Mouse (Mus musculus) heart, adult 11 months (tissue): ENCODE results near the gene Il1f5.
A peak's percentile ranks its signal among the peaks of the same experiment; 100 is the strongest.

Experiments used
- DNase-seq: peaks from one replicate; pipeline ENCODE4 v3.0.0; 2022

Gene Il1f5

GRCm38 (mm10) chr2:24276654-24277053, at the start of gene Il1f5:
Il1f5 (plus strand) TSS chr2:24276954.
- DNase-seq = no peak

- peak; percentile 92 for DNase-seq
Observed at GRCm38 (mm10) chr2:24227191-24227590, 49.6 kb upstream of the Il1f5 start.

DNA sequence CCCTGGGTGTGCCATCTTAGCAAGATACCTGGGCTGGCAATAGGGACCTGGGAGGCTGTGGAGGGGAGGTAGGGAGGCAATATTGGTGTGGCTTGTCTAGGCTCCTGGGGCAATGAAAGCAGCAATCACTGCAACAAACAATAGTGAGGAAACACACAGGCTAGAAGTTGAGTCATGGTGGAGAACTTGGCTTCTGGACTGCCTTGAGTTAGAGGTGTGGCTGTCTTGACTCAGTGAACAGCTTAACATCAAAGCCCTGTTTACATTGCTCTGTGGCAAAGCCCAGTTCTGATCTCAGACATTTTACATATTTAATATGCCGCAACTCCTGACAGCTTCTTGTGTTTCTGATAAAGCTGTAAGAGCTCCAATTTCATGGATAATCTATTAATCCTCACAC, 9.3 kb upstream of the Il1f5 start:
- no peak for DNase-seq

- DNase-seq = no peak
Observed at GRCm38 (mm10) chr2:24273619-24274018, 3.1 kb upstream of the Il1f5 start.

DNA sequence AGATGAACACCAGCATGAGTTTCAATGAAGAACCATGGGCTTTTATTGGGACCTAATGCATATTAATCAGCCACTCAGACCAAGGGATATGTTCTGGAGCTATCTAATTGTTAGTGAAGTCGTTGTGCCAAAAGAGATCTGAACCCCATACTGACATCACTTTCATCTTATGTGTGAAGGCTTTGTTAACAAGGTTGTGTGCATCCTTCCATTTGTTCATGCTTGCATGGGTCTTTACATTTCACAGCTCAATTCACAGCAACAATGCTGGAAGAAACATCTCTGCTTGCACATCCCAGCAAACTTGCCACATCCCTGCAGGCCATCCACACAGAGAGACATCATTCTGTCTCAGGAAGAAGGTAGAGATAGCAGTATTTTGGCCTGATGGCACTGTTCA, 1.6 kb upstream of the Il1f5 start:
- DNase-seq = no peak

DNA sequence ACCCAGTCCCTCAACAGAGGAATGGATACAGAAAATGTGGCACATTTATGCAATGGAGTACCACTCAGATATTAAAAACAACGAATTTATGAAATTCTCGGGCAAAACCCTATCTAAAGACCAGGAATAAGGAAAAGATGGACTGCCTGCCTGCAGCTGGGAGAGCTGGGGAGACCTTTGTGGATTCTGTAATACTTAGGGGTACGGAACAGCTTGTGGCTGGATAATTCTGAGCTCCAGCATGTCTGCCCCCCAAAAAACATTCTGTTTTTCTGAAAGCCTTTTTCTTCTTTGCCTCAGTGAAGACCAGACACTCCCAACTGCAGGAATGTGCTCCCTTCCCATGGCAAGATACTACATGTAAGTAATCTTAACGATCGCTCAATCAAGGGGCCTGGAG, 14.1 kb downstream of the Il1f5 start, which contains the start of gene Il1f10:
Gene Il1f10 (plus strand): TSS at position 301 of the 400 bp plus-strand sequence.
- DNase-seq = no peak

DNA sequence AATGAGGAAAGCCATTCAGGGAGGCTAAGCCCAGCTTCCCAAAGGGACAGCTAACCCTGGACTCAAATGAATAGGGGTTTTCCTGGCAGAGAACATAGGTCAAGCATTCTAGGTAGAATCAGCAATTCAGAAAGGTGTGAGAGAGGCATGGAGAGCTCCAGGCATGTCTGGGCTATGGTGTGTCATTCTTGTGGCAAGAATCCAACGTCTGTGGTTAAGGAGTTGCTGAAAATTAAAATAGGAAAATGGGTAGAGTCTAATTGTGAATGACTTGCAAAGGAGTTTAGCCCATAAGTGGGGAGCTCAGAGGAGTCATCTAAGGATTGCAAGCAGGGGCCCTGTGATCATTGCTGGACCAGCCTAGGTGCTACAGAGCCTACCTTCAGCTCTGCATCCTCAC, 17.9 kb downstream of the Il1f5 start:
- no peak for DNase-seq

DNA sequence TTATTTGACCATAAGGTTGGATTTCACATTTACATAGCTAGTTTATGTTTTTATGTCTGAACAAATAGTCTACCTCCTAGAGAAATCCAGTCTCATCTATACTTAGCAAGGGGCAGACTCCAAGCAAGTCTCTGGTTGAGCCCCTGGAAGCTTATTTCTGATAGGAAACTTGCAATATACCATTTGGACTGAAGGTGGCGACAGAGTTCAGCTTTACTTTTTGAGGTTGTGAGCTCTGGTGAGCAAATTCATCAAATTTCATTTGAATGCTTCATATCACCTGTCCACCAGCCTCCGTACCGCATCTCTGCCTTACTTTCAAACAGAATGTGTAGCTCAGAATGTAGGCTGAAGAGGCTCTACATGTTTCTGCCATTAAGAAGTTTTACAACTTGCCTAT, 20.1 kb downstream of the Il1f5 start:
- DNase-seq = no peak

DNA sequence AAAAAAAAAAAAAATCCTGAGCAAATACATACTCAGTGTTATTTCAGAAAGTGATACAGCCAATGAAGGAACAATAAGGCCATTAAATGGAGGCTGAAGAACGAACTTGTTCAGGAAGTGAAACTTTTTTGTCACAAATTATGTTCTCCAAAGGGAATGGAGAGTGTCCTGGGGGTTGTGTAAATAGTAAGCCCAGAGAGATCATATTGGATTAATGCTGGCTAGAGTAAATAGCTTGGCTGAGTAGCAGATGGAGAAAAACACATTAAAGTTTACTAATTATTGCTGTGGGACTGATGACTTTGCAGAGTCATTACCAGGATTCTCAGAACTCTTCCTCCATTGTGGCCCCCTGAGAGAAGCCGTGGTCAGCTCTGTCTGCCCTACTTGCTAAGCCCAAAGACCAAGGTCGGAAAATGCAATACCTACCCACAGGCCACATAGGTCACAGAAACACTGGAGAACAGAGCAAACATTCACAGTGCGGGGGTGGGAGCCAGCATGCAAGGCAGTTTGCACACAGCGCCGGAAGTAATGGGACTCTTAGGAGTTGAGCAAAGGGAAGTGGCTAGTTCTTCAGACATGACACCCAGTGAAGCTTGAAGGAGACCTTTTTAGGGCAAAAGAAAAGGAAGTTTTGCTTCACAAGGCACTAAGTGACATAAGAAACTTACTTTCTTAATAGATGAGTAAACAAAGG, 34.7 kb downstream of the Il1f5 start:
- peak; percentile 92 for DNase-seq

GRCm38 (mm10) chr2:24316919-24317318, 40.2 kb downstream of the Il1f5 start:
- peak; percentile 37 for DNase-seq

DNA sequence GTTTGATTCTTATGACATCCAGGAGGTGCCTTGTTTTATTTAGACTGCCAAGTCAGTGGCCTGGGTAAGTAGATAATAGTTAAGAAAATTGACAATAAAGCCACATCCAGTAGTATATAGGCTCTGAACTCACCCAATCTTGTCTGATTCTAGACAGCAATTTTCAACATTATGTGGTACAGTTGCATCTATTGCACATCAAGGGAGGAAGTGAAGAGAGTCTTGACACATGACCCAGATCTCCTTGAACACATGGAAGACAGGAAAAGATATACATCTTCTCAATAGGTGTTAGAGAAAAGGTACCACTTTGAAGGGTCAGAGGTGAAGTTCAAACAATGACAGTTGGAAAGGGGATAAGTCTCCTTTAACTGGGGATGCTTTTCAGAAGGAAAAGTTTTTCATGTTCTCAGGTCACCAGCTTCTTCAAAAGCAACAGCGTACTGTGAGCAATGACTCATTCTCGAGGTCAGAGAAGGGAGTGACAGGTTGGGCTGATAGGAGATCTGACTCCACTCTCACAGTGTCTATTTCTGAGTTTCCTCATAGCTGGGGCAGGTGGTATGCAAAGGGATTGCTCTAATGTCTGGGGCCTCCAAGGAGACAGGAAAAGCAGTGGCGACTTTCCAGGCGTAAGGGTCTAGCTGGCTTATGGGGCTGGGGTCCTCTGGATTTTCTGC, 41.3 kb downstream of the Il1f5 start:
- peak; percentile 6 for DNase-seq
